Mouse (Mus musculus) midbrain, embryonic 16.5 days (tissue): Measurements from ENCODE around the gene Phactr3. TPM values are rescaled to one million over a fixed set of nuclear protein-coding genes. Genes with fewer than 3 reads are reported as not detected.

ENCODE experiments used
- ATAC-seq: fragments of 200-750 bp; cut with Nextera tagmentation; 2 replicates; pipeline ENCODE4 v1.8.0; 2017; ENCODE audit warnings: moderate TSS enrichment
- H3K27ac ChIP-seq: fragments of 300-500 bp; sonication (generic); 2 replicates; pipeline ENCODE4 v1.5.1; 2014; ENCODE audit warnings: mild to moderate bottlenecking, low read length, mixed read lengths
- H3K27me3 ChIP-seq: fragments of 300-500 bp; sonication (generic); 2 replicates; pipeline ENCODE4 v1.6.1; 2014; ENCODE audit warnings: low read depth, low read length, mixed read lengths; ENCODE audit not compliant: control insufficient read depth, insufficient read depth
- H3K36me3 ChIP-seq: fragments of 300-500 bp; sonication (generic); 2 replicates; pipeline ENCODE4 v1.6.1; 2014; ENCODE audit warnings: mild to moderate bottlenecking, low read length, moderate library complexity, mixed read lengths; ENCODE audit not compliant: control insufficient read depth, insufficient read depth
- H3K4me1 ChIP-seq: fragments of 300-500 bp; sonication (generic); 2 replicates; pipeline ENCODE4 v1.6.1; 2014; ENCODE audit warnings: mild to moderate bottlenecking, low read length, mixed read lengths; ENCODE audit not compliant: control insufficient read depth, insufficient read depth
- H3K4me2 ChIP-seq: fragments of 300-500 bp; sonication (generic); 2 replicates; pipeline ENCODE4 v1.6.1; 2014; ENCODE audit warnings: mild to moderate bottlenecking, low read length, mixed read lengths
- H3K4me3 ChIP-seq: fragments of 300-500 bp; sonication (generic); 2 replicates; pipeline ENCODE4 v1.5.1; 2014; ENCODE audit warnings: low read depth, mild to moderate bottlenecking, low read length, moderate library complexity, mixed read lengths
- H3K9ac ChIP-seq: fragments of 300-500 bp; sonication (generic); 2 replicates; pipeline ENCODE4 v1.6.1; 2014; ENCODE audit warnings: low read depth, low read length, mixed read lengths
- H3K9me3 ChIP-seq: fragments of 300-500 bp; sonication (generic); replicated peaks from 2 replicates; pipeline ENCODE4 v1.6.1; 2014; ENCODE audit warnings: mild to moderate bottlenecking, low read length, mixed read lengths; ENCODE audit not compliant: control insufficient read depth, poor library complexity, severe bottlenecking
- WGBS: fragments of 180-500 bp; shearing (Covaris S2); extraction: QIAGEN DNeasy Blood & Tissue Kit; methylation state at CpG from one replicate; pipeline ENCODE4 v1.1.7; 2014; 5-methylcytosine and 5-hydroxymethylcytosine counted together
- polyA plus RNA-seq: library from polyadenylated mRNA; unstranded; fragments of >200 nt; fragmentation: Nextera tagmentation; extraction: Ambion mirVana; gene quantifications from 2 replicates; pipeline ENCODE4 v1.2.1, GENCODE M21; 2015

Gene Phactr3
- polyA plus RNA-seq, 1 experiment from 2014 or later, result 86.1 TPM

DNA sequence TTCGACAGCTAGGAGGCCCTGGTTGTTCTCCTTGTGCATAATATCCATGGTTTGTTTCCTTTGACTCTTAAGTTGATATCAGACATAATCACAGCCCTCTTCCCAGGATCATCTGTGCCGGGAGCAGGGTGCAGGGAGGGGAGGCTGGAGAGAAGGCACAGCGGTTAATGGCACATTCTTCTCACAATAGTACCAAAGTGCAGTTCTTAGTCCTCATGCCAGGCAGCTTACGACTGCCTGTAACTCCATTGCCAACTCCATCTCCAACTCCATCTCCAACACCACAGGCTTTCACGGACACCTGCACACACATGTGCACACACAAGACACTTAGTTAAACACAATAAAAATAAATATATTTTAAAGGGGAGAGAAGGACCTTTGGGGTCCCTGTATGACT is 11.8 kb downstream of the Phactr3 start:
- no peaks in the 10 kb centered on the region for H3K9me3 ChIP-seq
- H3K36me3 ChIP-seq, result no peaks in the 10 kb centered on the region
- H3K4me3 ChIP-seq, result no peak overlapping the region
- no peaks in the 10 kb centered on the region for H3K27me3 ChIP-seq
- H3K4me1 ChIP-seq, result no peaks in the 10 kb centered on the region
- no peak overlapping the region for H3K9ac ChIP-seq
- no peak overlapping the region for H3K27ac ChIP-seq
- 82% methylated on average over 5 of the region's 5 CpGs for WGBS
- ATAC-seq, result no peak
- H3K4me2 ChIP-seq, result no peak overlapping the region

DNA sequence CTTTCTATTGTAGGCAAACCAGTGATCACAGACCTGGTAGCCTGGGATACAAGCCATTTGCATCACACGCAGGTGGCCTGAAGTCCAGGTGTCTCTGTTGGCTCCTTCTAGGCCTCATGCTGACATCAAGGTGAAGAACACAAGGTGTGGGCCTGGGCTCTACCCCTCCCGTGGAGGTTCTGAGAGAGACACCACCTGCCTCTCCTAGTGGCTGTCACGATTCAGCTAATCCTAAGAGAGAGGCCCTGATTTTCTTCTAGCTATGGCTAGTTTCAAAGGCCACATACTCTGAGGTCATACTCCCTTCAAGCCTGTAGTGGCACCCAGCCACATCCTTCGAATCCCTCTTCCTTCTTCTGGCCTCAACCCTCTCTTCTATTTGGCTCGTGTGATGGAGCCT is 12.2 kb downstream of the Phactr3 start:
- no peak overlapping the region for H3K27ac ChIP-seq
- H3K4me1 ChIP-seq, result no peaks in the 10 kb centered on the region
- H3K9ac ChIP-seq, result no peak overlapping the region
- ATAC-seq, result no peak
- H3K4me2 ChIP-seq, result no peak overlapping the region
- no peaks in the 10 kb centered on the region for H3K9me3 ChIP-seq
- H3K27me3 ChIP-seq, result no peaks in the 10 kb centered on the region
- no peaks in the 10 kb centered on the region for H3K36me3 ChIP-seq
- 77% methylated on average over 5 of the region's 5 CpGs for WGBS
- no peak overlapping the region for H3K4me3 ChIP-seq

DNA sequence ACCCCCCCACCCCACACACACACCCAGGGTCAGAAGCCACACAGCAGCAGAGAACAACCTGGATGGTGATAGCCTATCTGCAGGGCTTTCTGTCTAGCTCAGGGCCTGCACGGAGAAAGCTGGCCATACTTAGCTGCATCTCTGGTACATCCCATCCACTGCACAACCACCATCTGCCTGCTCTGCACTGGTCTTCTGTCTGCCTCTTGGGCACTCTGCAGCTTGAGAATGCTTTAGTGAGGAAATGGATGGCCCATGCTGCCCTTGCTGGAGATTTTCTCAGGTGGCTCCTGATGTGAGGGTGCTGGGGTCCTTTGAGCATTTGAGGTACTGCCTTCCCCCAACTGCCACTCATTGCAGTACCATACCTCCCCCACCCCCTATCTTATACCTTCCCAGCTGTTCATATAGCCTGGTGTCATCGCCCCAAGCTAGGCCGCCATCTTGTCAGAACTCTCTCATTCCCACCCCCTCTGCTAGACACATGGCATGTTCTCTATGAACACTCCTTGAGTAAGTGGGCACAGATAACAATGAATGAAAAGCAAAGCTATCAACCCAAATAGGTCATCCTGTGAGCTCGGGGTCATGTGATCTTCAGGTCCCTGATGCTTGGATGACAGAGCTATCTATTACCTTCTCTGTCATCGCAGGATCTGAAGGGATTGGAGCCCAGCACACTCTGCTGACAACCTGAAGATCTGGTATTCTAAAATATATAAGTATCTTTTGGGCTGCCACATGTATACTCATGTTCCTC is 13.0 kb downstream of the Phactr3 start:
- no peak overlapping the region for H3K9ac ChIP-seq
- no peak overlapping the region for H3K4me3 ChIP-seq
- H3K27me3 ChIP-seq, result no peaks in the 10 kb centered on the region
- H3K4me1 ChIP-seq, result no peaks in the 10 kb centered on the region
- no peak overlapping the region for H3K4me2 ChIP-seq
- ATAC-seq, result no peak
- no peaks in the 10 kb centered on the region for H3K9me3 ChIP-seq
- H3K36me3 ChIP-seq, result no peaks in the 10 kb centered on the region
- 94% methylated on average over 5 of the region's 5 CpGs for WGBS
- no peak overlapping the region for H3K27ac ChIP-seq

DNA sequence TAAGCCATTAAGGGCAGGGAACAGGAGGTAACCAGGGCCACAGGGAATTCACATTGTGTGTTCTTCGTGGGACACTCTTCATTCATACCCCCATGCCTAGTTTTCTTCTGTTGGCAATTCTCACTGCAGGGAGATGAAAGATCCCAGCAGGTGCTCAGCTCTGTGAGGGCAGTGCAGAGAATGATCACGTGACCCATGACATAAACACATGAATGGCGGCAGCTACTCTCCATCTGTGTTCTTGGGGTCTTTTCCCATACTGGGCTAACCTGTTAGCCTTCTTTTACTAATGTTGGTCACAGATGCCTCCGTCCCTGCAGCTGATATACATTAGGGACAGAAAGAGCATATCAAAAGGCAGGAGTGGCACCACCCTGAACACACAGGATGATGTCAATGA is 16.9 kb downstream of the Phactr3 start:
- no peak for ATAC-seq
- 32% methylated on average over 4 of the region's 4 CpGs for WGBS
- no peaks in the 10 kb centered on the region for H3K9me3 ChIP-seq
- H3K4me3 ChIP-seq, result no peak overlapping the region
- no peak overlapping the region for H3K9ac ChIP-seq
- H3K27me3 ChIP-seq, result no peaks in the 10 kb centered on the region
- H3K36me3 ChIP-seq, result no peaks in the 10 kb centered on the region
- H3K4me1 ChIP-seq, result no peaks in the 10 kb centered on the region
- no peak overlapping the region for H3K4me2 ChIP-seq
- no peak overlapping the region for H3K27ac ChIP-seq

DNA sequence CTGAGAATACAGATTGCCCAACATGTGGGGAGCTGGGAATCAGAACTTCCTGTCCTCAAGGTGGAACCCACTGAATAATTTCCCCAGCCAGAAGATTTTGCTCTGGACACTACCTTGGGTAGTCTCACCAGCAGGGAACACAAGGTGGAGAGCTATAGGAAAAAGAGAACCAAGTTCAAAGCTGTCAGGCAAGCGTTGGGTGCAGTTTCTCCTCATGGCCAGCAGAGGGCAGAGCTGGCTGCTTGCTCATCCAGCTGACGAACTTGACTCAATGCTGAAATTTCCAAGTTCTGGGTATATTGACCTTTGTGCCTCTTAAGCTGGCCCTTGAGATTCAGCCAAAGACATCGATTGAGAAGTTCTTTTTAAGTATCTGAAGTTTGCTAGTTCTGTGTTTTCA is 18.7 kb downstream of the Phactr3 start:
- H3K9me3 ChIP-seq, result no peaks in the 10 kb centered on the region
- H3K27me3 ChIP-seq, result no peaks in the 10 kb centered on the region
- no peak for ATAC-seq
- 7% methylated on average over 3 of the region's 3 CpGs for WGBS
- no peak overlapping the region for H3K4me3 ChIP-seq
- H3K4me2 ChIP-seq, result no peak overlapping the region
- peaks cover 4% of the 10 kb centered on the region; the same call in 1 of the 2 replicates for H3K4me1 ChIP-seq
- no peak overlapping the region for H3K27ac ChIP-seq
- no peak overlapping the region for H3K9ac ChIP-seq
- no peaks in the 10 kb centered on the region for H3K36me3 ChIP-seq

DNA sequence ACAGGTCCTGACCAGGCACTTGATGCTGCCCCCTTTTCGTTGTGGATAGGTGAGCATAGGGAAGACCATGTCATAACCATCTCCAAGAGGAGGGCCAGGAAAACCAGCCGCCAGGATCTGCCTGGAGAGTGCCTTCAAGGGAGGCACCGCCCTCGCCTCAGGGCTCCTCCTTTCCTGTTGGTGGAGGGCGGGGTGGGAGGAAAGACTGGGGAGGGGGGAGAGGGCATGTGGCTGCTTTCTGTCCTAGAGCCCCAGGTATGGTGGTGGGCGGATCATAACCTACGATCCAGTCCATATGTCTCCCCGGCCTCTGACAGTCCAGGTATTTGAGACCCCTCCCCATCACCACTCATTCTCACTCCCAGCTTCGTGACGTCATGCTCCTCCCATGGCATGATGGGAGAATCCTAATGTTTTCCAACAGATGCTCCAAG is 22.7 kb downstream of the Phactr3 start:
- peak overlapping the region; percentile 86 for H3K4me2 ChIP-seq
- H3K4me3 ChIP-seq, result peak overlapping the region; percentile 81
- H3K9me3 ChIP-seq, result no peaks in the 10 kb centered on the region
- no peaks in the 10 kb centered on the region for H3K36me3 ChIP-seq
- H3K27ac ChIP-seq, result peak overlapping the region; percentile 92
- H3K9ac ChIP-seq, result peak overlapping the region; percentile 98
- WGBS, result 1% methylated on average over 8 of the region's 10 CpGs
- H3K27me3 ChIP-seq, result no peaks in the 10 kb centered on the region
- peak; percentile 85 for ATAC-seq
- H3K4me1 ChIP-seq, result peaks cover 26% of the 10 kb centered on the region

DNA sequence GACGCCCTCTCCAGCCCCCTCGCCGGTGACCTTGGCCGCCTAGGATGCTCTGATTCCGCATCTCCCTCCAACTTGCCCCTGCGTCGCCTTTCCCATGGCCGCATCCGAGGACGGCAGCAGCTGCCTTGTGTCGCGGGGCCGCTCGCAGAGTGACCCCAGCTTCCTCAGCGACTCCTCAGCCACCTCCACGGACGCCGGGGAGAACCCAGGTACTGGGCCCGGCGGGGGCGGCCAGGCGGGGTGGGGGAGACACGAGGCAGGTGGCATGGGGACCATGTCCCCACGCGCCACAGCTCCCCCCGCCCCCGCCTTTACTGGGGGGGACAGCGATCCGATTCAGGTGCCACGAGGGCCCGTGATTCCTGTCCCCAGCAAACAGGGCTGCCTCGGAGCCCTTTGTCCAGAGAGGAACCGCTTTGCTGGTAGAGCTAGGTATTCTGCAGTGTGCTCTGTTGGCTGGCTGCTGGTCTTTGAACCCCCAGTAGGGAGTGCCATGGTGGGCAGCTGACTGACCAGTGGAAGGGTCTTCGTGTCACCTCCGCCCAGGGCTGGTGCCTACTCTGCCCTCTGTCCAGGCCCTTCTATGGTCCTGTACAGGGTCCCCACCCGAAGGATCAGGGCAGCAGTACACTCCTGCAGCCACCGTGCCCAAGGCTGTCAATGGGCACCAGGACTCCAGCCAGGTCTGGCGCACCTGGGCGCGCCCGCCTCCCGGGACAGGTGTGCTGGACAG is 23.7 kb downstream of the Phactr3 start:
- peak overlapping the region; percentile 98 for H3K9ac ChIP-seq
- ATAC-seq, result peak; percentile 47
- 10% methylated on average over 41 of the region's 42 CpGs for WGBS
- H3K27me3 ChIP-seq, result no peaks in the 10 kb centered on the region
- no peaks in the 10 kb centered on the region for H3K36me3 ChIP-seq
- H3K4me1 ChIP-seq, result peaks cover 26% of the 10 kb centered on the region
- peak overlapping the region; percentile 92 for H3K27ac ChIP-seq
- H3K4me2 ChIP-seq, result peak overlapping the region; percentile 86
- H3K4me3 ChIP-seq, result peak overlapping the region; percentile 81
- H3K9me3 ChIP-seq, result no peaks in the 10 kb centered on the region

DNA sequence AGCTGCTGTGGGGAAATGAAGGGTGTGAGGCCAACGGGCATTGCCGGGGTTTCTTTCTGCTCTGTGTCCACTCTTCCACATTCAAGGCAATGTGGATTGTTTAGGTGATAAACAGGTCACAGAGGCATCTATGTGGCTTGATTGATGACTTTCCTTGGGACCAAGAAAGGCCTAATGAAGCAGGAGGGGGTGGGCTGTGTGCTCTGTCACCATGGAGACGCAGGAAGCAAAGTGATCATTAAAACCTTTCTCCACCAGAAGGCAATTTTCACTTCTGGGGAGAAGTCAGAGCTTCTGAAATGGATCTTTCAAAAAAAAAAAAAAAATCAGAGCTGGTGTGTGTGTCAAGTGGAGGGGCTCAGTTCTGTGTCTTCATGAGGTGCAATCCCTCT is 24.2 kb downstream of the Phactr3 start:
- ATAC-seq, result peak; percentile 9; the same call in 1 of the 2 replicates
- Histone ChIP-seq H3K27me3 (no peaks in the 10 kb centered on the region), H3K4me2 (peak overlapping the region; percentile 86), H3K9me3 (no peaks in the 10 kb centered on the region), H3K4me3 (peak overlapping the region; percentile 81), H3K4me1 (peaks cover 26% of the 10 kb centered on the region), H3K27ac (peak overlapping the region; percentile 92), H3K36me3 (no peaks in the 10 kb centered on the region), H3K9ac (peak overlapping the region; percentile 98)
- WGBS, result 20% methylated on average over 3 of the region's 3 CpGs

DNA sequence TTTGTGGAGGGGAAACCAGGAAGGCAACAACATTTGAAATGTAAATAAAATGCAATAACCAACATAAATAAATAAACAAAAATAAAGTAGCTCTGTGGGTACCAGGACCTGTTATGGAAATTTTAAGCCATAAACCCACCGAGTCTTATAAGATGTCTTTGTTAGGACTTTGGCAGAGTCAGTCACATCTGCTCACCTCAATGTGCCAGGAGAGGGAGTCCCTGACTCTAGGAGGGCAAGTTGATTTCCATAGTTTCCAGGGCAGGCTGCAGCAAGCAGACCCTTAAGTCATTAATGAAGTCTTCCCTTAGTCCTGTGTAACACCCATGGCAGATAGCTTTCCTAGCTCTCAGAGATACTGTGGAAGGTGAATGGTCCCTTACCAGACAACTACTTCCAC is 25.1 kb downstream of the Phactr3 start:
- WGBS, result 61% methylated on average over 1 of the region's 1 CpGs
- Histone ChIP-seq H3K9me3 (no peaks in the 10 kb centered on the region), H3K36me3 (no peaks in the 10 kb centered on the region), H3K4me3 (peak overlapping the region; percentile 81), H3K4me1 (peaks cover 26% of the 10 kb centered on the region), H3K27ac (peak overlapping the region; percentile 92), H3K4me2 (peak overlapping the region; percentile 86), H3K9ac (peak overlapping the region; percentile 98), H3K27me3 (no peaks in the 10 kb centered on the region)
- no peak for ATAC-seq
